Mouse (Mus musculus): Measurements from ENCODE around the gene Krtap3-1. TPM values are rescaled to one million over a fixed set of nuclear protein-coding genes. Genes with fewer than 3 reads are reported as not detected.

Krtap3-1 gene
- total and polyA plus RNA-seq, 2 experiments: not detected

DNA sequence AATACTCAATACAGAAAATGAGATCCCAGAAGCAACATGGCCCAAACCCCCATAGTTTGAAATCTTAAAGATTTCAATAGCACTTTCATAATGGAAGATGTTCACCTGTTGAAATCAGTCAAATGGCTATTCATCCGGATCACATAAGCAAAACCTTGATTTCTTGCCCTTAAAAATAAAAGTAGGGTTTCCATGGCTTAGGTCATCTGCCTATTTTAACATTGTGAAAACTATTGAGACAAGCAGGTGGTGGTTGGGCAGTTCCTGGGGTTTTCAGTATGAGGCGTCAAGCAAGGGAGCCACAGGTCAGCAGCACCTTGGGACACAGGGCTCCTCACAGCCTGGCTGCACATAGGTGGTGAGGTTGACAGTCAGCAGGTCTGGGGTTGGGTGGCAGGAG is 10.2 kb downstream of the Krtap3-1 start:
- Histone ChIP-seq H3K27me3 (ENCODE audit: control insufficient read depth, insufficient read depth, low read length) (no peaks in the 10 kb centered on the region), H3K4me1 (ENCODE audit: control insufficient read depth, insufficient read depth, low read length) (no peaks in the 10 kb centered on the region), H3K36me3 (ENCODE audit: control insufficient read depth, insufficient read depth, low read length) (no peaks in the 10 kb centered on the region), H3K9ac (ENCODE audit: low read depth, low read length) (no peak overlapping the region), H3K4me3 (ENCODE audit: insufficient read depth, low read depth, low read length) (no peak overlapping the region), H3K79me2 (ENCODE audit: control insufficient read depth, insufficient read depth, low read length) (no peaks in the 10 kb centered on the region), H3K27ac (replicated peaks; ENCODE audit: insufficient read depth, low read depth, low read length) (no peak overlapping the region)
- WGBS: 89% methylated on average over 2 of the region's 2 CpGs
- TF ChIP-seq CTCF (IDR thresholded peaks at IDR 0.05; ENCODE audit: low read depth, low read length): no peak
- no peak for DNase-seq (ENCODE audit: extremely low read depth, low read depth, low spot score)

DNA sequence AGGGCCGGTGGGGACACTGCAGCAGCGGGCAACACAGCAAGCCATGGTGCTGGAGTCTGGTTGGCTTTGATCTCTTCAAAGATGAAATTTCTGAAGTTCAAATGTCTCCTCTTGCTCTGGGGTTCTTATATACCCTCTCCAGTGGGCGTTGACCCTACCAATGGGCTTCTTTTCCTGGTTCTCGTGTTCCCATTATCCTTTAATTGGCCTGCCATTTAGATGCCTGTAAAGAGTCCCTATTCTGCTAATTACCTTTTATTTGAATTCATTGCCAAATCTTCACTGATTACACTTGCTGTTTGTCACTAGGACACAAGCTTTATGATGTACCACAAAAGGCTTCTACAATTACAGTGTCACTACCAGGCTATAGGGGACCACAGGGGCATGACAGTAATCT is 15.7 kb downstream of the Krtap3-1 start, which contains the start of gene Krtap3-3:
Krtap3-3 (minus strand) TSS at position 101 of the 400 bp plus-strand sequence.
- no peak for DNase-seq (ENCODE audit: extremely low read depth, low read depth, low spot score)
- H3K79me2 ChIP-seq (ENCODE audit: control insufficient read depth, insufficient read depth, low read length): no peaks in the 10 kb centered on the region
- no peak within 1 kb of the TSS for H3K9ac ChIP-seq (ENCODE audit: low read depth, low read length)
- H3K4me3 ChIP-seq (ENCODE audit: insufficient read depth, low read depth, low read length): no peak within 1 kb of the TSS
- H3K27ac ChIP-seq (replicated peaks; ENCODE audit: insufficient read depth, low read depth, low read length): no peak within 1 kb of the TSS
- H3K4me1 ChIP-seq (ENCODE audit: control insufficient read depth, insufficient read depth, low read length): no peaks in the 10 kb centered on the region
- H3K36me3 ChIP-seq (ENCODE audit: control insufficient read depth, insufficient read depth, low read length): no peaks in the 10 kb centered on the region
- TF ChIP-seq CTCF (IDR thresholded peaks at IDR 0.05; ENCODE audit: low read depth, low read length) (no peak), POLR2A (IDR thresholded peaks at IDR 0.05; ENCODE audit: extremely low read depth, insufficient read depth, low read length) (no peak)
- WGBS: 69% methylated on average over 4 of the region's 4 CpGs
- H3K27me3 ChIP-seq (ENCODE audit: control insufficient read depth, insufficient read depth, low read length): no peaks in the 10 kb centered on the region

DNA sequence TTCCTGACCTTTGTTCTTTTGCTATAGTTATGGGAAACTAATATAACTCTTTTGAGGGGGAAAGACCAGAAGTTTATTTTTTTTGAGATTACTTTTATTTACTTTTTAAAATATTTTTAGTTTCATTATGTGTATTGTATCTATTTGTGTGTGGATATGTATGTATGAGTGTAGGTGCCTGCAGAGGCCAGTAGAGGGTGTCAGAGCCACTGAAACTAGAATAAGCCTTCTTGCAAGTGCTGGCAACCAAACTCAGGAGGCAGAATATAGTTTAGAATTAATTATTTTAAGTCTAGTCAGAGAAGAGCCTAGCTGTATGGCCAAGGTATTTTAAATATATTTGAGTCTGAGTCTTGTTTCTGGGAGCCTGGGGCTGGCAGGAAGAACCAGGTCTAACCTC is 18.5 kb downstream of the Krtap3-1 start:
- TF ChIP-seq POLR2A (IDR thresholded peaks at IDR 0.05; ENCODE audit: extremely low read depth, insufficient read depth, low read length) (no peak), CTCF (IDR thresholded peaks at IDR 0.05; ENCODE audit: low read depth, low read length) (no peak)
- Histone ChIP-seq H3K27ac (replicated peaks; ENCODE audit: insufficient read depth, low read depth, low read length) (no peak overlapping the region), H3K36me3 (ENCODE audit: control insufficient read depth, insufficient read depth, low read length) (no peaks in the 10 kb centered on the region), H3K4me1 (ENCODE audit: control insufficient read depth, insufficient read depth, low read length) (no peaks in the 10 kb centered on the region), H3K9ac (ENCODE audit: low read depth, low read length) (no peak overlapping the region), H3K4me3 (ENCODE audit: insufficient read depth, low read depth, low read length) (no peak overlapping the region), H3K79me2 (ENCODE audit: control insufficient read depth, insufficient read depth, low read length) (no peaks in the 10 kb centered on the region), H3K27me3 (ENCODE audit: control insufficient read depth, insufficient read depth, low read length) (0 out of 2 replicates have a peak, but pooled peaks cover under 1% of the 10 kb centered on the region)
- DNase-seq (ENCODE audit: extremely low read depth, low read depth, low spot score): no peak

DNA sequence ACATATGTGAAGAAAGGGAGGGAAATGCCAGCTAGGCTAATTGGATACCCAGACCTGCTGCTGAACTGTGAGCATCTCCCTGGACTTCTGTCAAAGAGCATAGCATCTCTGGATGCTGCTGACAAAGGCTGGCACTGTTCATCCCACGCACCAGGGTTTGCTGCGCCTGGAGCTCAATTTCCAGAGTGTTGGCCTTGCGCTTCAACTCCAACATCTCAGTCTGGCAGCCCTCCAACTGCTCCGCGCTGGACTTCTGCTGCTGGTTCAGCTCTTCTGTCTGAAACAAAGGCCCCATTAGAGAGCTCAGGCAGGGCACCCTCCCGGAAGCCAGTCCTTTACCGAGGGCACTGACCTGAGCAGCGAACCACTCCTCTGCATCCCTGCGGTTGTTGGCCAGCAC is 26.7 kb downstream of the Krtap3-1 start:
- 0 out of 2 replicates have a peak, but pooled peaks cover 3% of the 10 kb centered on the region for H3K27me3 ChIP-seq (ENCODE audit: control insufficient read depth, insufficient read depth, low read length)
- H3K9ac ChIP-seq (ENCODE audit: low read depth, low read length): no peak overlapping the region
- no peaks in the 10 kb centered on the region for H3K79me2 ChIP-seq (ENCODE audit: control insufficient read depth, insufficient read depth, low read length)
- no peaks in the 10 kb centered on the region for H3K4me1 ChIP-seq (ENCODE audit: control insufficient read depth, insufficient read depth, low read length)
- no peak overlapping the region for H3K27ac ChIP-seq (replicated peaks; ENCODE audit: insufficient read depth, low read depth, low read length)
- 71% methylated on average over 9 of the region's 9 CpGs for WGBS
- H3K36me3 ChIP-seq (ENCODE audit: control insufficient read depth, insufficient read depth, low read length): no peaks in the 10 kb centered on the region
- TF ChIP-seq CTCF (IDR thresholded peaks at IDR 0.05; ENCODE audit: low read depth, low read length): no peak
- no peak for TF ChIP-seq POLR2A (IDR thresholded peaks at IDR 0.05; ENCODE audit: extremely low read depth, insufficient read depth, low read length)
- DNase-seq (ENCODE audit: extremely low read depth, low read depth, low spot score): no peak
- no peak overlapping the region for H3K4me3 ChIP-seq (ENCODE audit: insufficient read depth, low read depth, low read length)

DNA sequence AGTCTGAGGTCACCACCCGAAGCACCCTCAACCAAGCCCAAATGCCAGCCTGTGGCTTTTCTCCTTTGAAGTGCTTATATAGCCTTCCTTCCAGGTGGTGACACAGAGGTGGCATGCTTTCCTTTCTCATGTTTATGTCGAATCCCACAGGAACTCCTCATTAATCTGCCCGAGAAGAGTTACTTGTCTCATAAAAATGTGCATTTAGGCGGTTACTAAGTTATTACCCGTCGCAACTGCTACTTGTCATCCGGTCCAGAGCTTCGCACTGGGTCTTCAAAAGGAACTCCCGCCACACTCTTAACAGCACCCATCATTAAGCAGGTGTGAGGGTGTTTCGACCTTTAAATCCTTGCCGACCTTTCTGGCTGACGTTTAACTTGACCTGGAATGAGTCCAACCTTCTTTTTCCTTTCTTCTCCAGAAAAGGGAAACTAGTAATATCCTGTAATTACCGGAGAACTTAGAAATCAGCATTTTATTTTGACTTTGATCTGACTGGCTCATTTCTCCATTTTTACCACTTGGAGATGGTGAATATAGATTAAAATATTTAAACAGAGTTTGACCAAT is 45.1 kb downstream of the Krtap3-1 start, which contains the start of gene Krt39:
Krt39 (minus strand) TSS at position 51 of the 573 bp plus-strand sequence.
- peaks cover 2% of the 10 kb centered on the region; the same call in 1 of the 2 replicates for H3K27me3 ChIP-seq (ENCODE audit: control insufficient read depth, insufficient read depth, low read length)
- no peaks in the 10 kb centered on the region for H3K36me3 ChIP-seq (ENCODE audit: control insufficient read depth, insufficient read depth, low read length)
- DNase-seq (ENCODE audit: extremely low read depth, low read depth, low spot score): no peak
- 77% methylated on average over 13 of the region's 13 CpGs for WGBS
- H3K9ac ChIP-seq (ENCODE audit: low read depth, low read length): no peak within 1 kb of the TSS
- H3K4me3 ChIP-seq (ENCODE audit: insufficient read depth, low read depth, low read length): no peak within 1 kb of the TSS
- no peaks in the 10 kb centered on the region for H3K4me1 ChIP-seq (ENCODE audit: control insufficient read depth, insufficient read depth, low read length)
- H3K79me2 ChIP-seq (ENCODE audit: control insufficient read depth, insufficient read depth, low read length): no peaks in the 10 kb centered on the region
- no peak for TF ChIP-seq POLR2A (IDR thresholded peaks at IDR 0.05; ENCODE audit: extremely low read depth, insufficient read depth, low read length)
- no peak for TF ChIP-seq CTCF (IDR thresholded peaks at IDR 0.05; ENCODE audit: low read depth, low read length)
- H3K27ac ChIP-seq (replicated peaks; ENCODE audit: insufficient read depth, low read depth, low read length): no peak within 1 kb of the TSS

Other genes starting within 250 kb of the Krtap3-1 start
Only the 30 nearest of the 37 such genes appear.
- not detected in 2 replicates for gene Krt27, start 215.5 kb downstream of the Krtap3-1 start, total RNA-seq (2014; rRNA removed)
- gene Krt27, start 215.5 kb downstream of the Krtap3-1 start, polyA plus RNA-seq (2012; rRNA removed): not detected in 2 replicates
- gene Krt28, start 191.7 kb downstream of the Krtap3-1 start, total RNA-seq (2014; rRNA removed): not detected in 2 replicates
- not detected in 2 replicates for gene Krt28, start 191.7 kb downstream of the Krtap3-1 start, polyA plus RNA-seq (2012; rRNA removed)
- gene Krt10, start 177.3 kb downstream of the Krtap3-1 start, total RNA-seq (2014; rRNA removed): 0.37 and 0.87 TPM in 2 replicates
- 0.29 and 0.76 TPM in 2 replicates for gene Krt10, start 177.3 kb downstream of the Krtap3-1 start, polyA plus RNA-seq (2012; rRNA removed)
- not detected in 2 replicates for gene Krt12, start 144.4 kb downstream of the Krtap3-1 start, total RNA-seq (2014; rRNA removed)
- gene Krt12, start 144.4 kb downstream of the Krtap3-1 start, polyA plus RNA-seq (2012; rRNA removed): not detected in 2 replicates
- 0.09 TPM in 1 of 2 replicates, not detected in the other for gene Krt20, start 128.5 kb downstream of the Krtap3-1 start, total RNA-seq (2014; rRNA removed)
- gene Krt20, start 128.5 kb downstream of the Krtap3-1 start, polyA plus RNA-seq (2012; rRNA removed): 0.04 and 0.15 TPM in 2 replicates
- gene Krt23, start 73.5 kb downstream of the Krtap3-1 start, total RNA-seq (2014; rRNA removed): 4.0 and 6.4 TPM in 2 replicates
- 1.4 and 1.7 TPM in 2 replicates for gene Krt23, start 73.5 kb downstream of the Krtap3-1 start, polyA plus RNA-seq (2012; rRNA removed)
- gene Krt39, start 45.3 kb downstream of the Krtap3-1 start, total RNA-seq (2014; rRNA removed): not detected in 2 replicates
- not detected in 2 replicates for gene Krt39, start 45.3 kb downstream of the Krtap3-1 start, polyA plus RNA-seq (2012; rRNA removed)
- gene Krt40, start 23.5 kb downstream of the Krtap3-1 start, total RNA-seq (2014; rRNA removed): not detected in 2 replicates
- gene Krt40, start 23.5 kb downstream of the Krtap3-1 start, polyA plus RNA-seq (2012; rRNA removed): not detected in 2 replicates
- not detected in 2 replicates for gene Krtap3-3, start 15.8 kb downstream of the Krtap3-1 start, total RNA-seq (2014; rRNA removed)
- not detected in 2 replicates for gene Krtap3-3, start 15.8 kb downstream of the Krtap3-1 start, polyA plus RNA-seq (2012; rRNA removed)
- not detected in 2 replicates for gene Krtap3-2, start 9.8 kb downstream of the Krtap3-1 start, total RNA-seq (2014; rRNA removed)
- gene Krtap3-2, start 9.8 kb downstream of the Krtap3-1 start, polyA plus RNA-seq (2012; rRNA removed): not detected in 2 replicates
- gene Gm11939, start 7.2 kb downstream of the Krtap3-1 start, total RNA-seq (2014; rRNA removed): not detected in 2 replicates
- gene Gm11939, start 7.2 kb downstream of the Krtap3-1 start, polyA plus RNA-seq (2012; rRNA removed): not detected in 2 replicates
- not detected in 2 replicates for gene Krtap1-5, start 14.4 kb upstream of the Krtap3-1 start, total RNA-seq (2014; rRNA removed)
- gene Krtap1-5, start 14.4 kb upstream of the Krtap3-1 start, polyA plus RNA-seq (2012; rRNA removed): not detected in 2 replicates
- not detected in 2 replicates for gene Krtap1-4, start 17.0 kb upstream of the Krtap3-1 start, total RNA-seq (2014; rRNA removed)
- not detected in 2 replicates for gene Krtap1-4, start 17.0 kb upstream of the Krtap3-1 start, polyA plus RNA-seq (2012; rRNA removed)
- gene Krtap1-3, start 24.7 kb upstream of the Krtap3-1 start, total RNA-seq (2014; rRNA removed): not detected in 2 replicates
- not detected in 2 replicates for gene Krtap1-3, start 24.7 kb upstream of the Krtap3-1 start, polyA plus RNA-seq (2012; rRNA removed)
- gene Krtap9-3, start 31.5 kb upstream of the Krtap3-1 start, total RNA-seq (2014; rRNA removed): not detected in 2 replicates
- gene Krtap9-3, start 31.5 kb upstream of the Krtap3-1 start, polyA plus RNA-seq (2012; rRNA removed): not detected in 2 replicates
- not detected in 2 replicates for gene Gm11938, start 36.7 kb upstream of the Krtap3-1 start, total RNA-seq (2014; rRNA removed)
- gene Gm11938, start 36.7 kb upstream of the Krtap3-1 start, polyA plus RNA-seq (2012; rRNA removed): not detected in 2 replicates
- gene Gm11937, start 43.6 kb upstream of the Krtap3-1 start, total RNA-seq (2014; rRNA removed): not detected in 2 replicates
- gene Gm11937, start 43.6 kb upstream of the Krtap3-1 start, polyA plus RNA-seq (2012; rRNA removed): not detected in 2 replicates
- gene Krtap2-4, start 48.2 kb upstream of the Krtap3-1 start, total RNA-seq (2014; rRNA removed): not detected in 2 replicates
- not detected in 2 replicates for gene Krtap2-4, start 48.2 kb upstream of the Krtap3-1 start, polyA plus RNA-seq (2012; rRNA removed)
- gene Gm11562, start 53.8 kb upstream of the Krtap3-1 start, total RNA-seq (2014; rRNA removed): not detected in 2 replicates
- gene Gm11562, start 53.8 kb upstream of the Krtap3-1 start, polyA plus RNA-seq (2012; rRNA removed): not detected in 2 replicates
- not detected in 2 replicates for gene Krtap4-1, start 61.6 kb upstream of the Krtap3-1 start, total RNA-seq (2014; rRNA removed)
- gene Krtap4-1, start 61.6 kb upstream of the Krtap3-1 start, polyA plus RNA-seq (2012; rRNA removed): not detected in 2 replicates
- gene Krtap4-2, start 68.5 kb upstream of the Krtap3-1 start, total RNA-seq (2014; rRNA removed): not detected in 2 replicates
- not detected in 2 replicates for gene Krtap4-2, start 68.5 kb upstream of the Krtap3-1 start, polyA plus RNA-seq (2012; rRNA removed)
- gene Krtap4-7, start 77.5 kb upstream of the Krtap3-1 start, total RNA-seq (2014; rRNA removed): not detected in 2 replicates
- gene Krtap4-7, start 77.5 kb upstream of the Krtap3-1 start, polyA plus RNA-seq (2012; rRNA removed): not detected in 2 replicates
- gene Gm11555, start 83.6 kb upstream of the Krtap3-1 start, total RNA-seq (2014; rRNA removed): not detected in 2 replicates
- gene Gm11555, start 83.6 kb upstream of the Krtap3-1 start, polyA plus RNA-seq (2012; rRNA removed): not detected in 2 replicates
- not detected in 2 replicates for gene Gm11563, start 92.3 kb upstream of the Krtap3-1 start, total RNA-seq (2014; rRNA removed)
- gene Gm11563, start 92.3 kb upstream of the Krtap3-1 start, polyA plus RNA-seq (2012; rRNA removed): not detected in 2 replicates
- not detected in 2 replicates for gene Krtap4-6, start 99.3 kb upstream of the Krtap3-1 start, total RNA-seq (2014; rRNA removed)
- not detected in 2 replicates for gene Krtap4-6, start 99.3 kb upstream of the Krtap3-1 start, polyA plus RNA-seq (2012; rRNA removed)
- gene Gm14190, start 124.1 kb upstream of the Krtap3-1 start, total RNA-seq (2014; rRNA removed): not detected in 2 replicates
- not detected in 2 replicates for gene Gm14190, start 124.1 kb upstream of the Krtap3-1 start, polyA plus RNA-seq (2012; rRNA removed)
- gene Gm14180, start 167.7 kb upstream of the Krtap3-1 start, total RNA-seq (2014; rRNA removed): not detected in 2 replicates
- not detected in 2 replicates for gene Gm14180, start 167.7 kb upstream of the Krtap3-1 start, polyA plus RNA-seq (2012; rRNA removed)
- gene Gm11595, start 206.3 kb upstream of the Krtap3-1 start, total RNA-seq (2014; rRNA removed): not detected in 2 replicates
- gene Gm11595, start 206.3 kb upstream of the Krtap3-1 start, polyA plus RNA-seq (2012; rRNA removed): not detected in 2 replicates
- gene Krtap4-8, start 214.1 kb upstream of the Krtap3-1 start, total RNA-seq (2014; rRNA removed): not detected in 2 replicates
- gene Krtap4-8, start 214.1 kb upstream of the Krtap3-1 start, polyA plus RNA-seq (2012; rRNA removed): not detected in 2 replicates
- gene Krtap4-9, start 218.6 kb upstream of the Krtap3-1 start, total RNA-seq (2014; rRNA removed): not detected in 2 replicates
- not detected in 2 replicates for gene Krtap4-9, start 218.6 kb upstream of the Krtap3-1 start, polyA plus RNA-seq (2012; rRNA removed)

All from liver, adult 2 months (tissue).